Mouse (Mus musculus) hematopoietic stem cell, adult 5-6 weeks (primary cell): ENCODE results near the gene Polm. TPM values are rescaled to one million over a fixed set of nuclear protein-coding genes. Genes with fewer than 3 reads are reported as not detected.
A peak's percentile ranks its signal among the peaks of the same experiment; 100 is the strongest.

Source experiments
- ATAC-seq, 2 experiments: fragments of 125-278 bp in 1 of 2; replicated peaks in 1 of 2; 2 replicates each; pipeline ENCODE4 v1.8.0; 2016 to 2017; ENCODE audit warnings: inconsistent platforms in 2 of 2, mild to moderate bottlenecking in 2 of 2, moderate number of reproducible peaks in 2 of 2, low read depth in 1 of 2, moderate TSS enrichment in 1 of 2; ENCODE audit not compliant: low FRiP score in 2 of 2, poor library complexity in 2 of 2, severe bottlenecking in 2 of 2, insufficient read depth in 1 of 2, low TSS enrichment in 1 of 2
- total RNA-seq: library from RNA; stranded (forward); fragments of 172-1452, 232-1000 nt; gene quantifications from 2 replicates; pipeline ENCODE4 v1.2.3, GENCODE M21; 2017

The Polm gene
- total RNA-seq, 1 experiment from 2014 or later, result 5.1 TPM

GRCm38 (mm10) chr11:5859883-5860550, 22.2 kb upstream of the Polm start:
- no peak for ATAC-seq

DNA sequence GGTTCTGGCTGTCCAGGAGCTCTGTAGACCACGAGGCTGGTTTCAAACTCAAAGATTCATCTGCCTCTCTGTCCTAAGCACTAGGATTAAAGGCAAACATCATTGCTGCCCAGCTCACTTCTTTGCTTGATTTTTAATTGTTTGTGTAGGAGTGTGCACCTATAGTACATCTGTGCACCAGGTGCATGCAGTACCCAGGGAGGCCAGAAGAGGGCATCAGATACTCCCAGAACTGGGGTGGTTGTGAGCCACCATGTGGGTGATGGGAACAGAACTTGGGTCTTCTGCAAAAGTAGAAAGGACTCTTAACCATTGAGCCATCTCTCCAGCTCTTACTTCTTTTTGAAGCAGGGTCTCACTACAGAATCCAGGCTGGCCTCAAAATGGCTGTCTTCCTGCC, 20.9 kb upstream of the Polm start:
- no peak for ATAC-seq

- ATAC-seq, result no peak
Observed at GRCm38 (mm10) chr11:5856479-5857130, 18.8 kb upstream of the Polm start.

- no peak for ATAC-seq
Observed at GRCm38 (mm10) chr11:5855902-5856301, 18.1 kb upstream of the Polm start.

GRCm38 (mm10) chr11:5855481-5855880, 17.7 kb upstream of the Polm start:
- no peak for ATAC-seq

- no peak for ATAC-seq
Observed at GRCm38 (mm10) chr11:5852314-5852713, 14.5 kb upstream of the Polm start.

DNA sequence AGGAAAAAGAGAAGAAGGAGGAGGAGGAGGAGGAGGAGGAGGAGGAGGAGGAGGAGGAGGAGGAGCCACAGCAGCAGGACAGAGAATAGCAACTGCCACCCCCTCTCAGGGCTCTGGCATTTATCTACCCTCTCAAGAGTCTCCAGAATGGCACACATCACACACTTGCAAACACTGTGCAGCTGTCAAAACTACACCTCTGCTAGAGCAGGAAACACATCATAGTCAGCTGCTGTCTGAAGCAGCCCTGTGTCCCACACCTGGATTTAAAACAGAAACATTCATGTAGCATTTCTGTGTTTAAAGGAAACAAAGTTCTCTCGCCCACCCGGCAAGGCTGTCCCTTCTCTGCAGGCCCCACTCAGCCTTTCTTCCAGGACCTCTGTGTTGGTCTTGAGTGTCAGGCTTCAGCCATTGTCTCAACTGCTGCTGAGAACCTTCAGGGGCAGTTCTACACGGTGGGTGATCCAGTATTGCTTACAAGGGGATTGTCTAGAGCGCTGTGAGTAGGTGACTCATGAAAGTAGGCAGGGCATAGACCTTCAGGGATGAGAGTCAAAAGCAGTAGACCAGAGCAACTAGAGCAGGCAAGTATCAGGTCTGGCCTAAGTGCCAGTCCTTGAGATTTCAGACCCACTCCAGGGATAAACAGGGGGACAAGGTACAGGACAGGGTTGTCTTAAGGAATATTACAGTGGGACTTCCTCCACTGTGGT, 13.4 kb upstream of the Polm start:
- ATAC-seq, result no peak

DNA sequence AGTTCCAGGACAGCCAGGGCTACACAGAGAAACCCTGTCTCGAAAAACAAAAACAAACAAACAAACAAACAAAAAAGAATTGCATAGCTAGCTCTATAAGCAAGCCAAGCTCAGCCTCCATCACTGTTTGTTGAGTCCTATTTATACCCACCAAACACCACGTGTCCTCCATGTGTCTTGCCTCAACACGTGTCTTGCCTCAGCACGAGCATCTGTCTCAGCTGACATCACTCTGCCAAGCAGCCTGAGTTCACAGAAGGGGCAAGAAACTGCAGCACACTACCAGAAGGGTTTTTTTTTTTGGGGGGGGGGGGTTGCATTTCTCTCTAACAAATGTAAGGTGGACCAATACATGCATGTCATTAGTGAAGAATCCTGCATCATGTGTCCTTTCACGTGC, 12.6 kb upstream of the Polm start:
- no peak for ATAC-seq

DNA sequence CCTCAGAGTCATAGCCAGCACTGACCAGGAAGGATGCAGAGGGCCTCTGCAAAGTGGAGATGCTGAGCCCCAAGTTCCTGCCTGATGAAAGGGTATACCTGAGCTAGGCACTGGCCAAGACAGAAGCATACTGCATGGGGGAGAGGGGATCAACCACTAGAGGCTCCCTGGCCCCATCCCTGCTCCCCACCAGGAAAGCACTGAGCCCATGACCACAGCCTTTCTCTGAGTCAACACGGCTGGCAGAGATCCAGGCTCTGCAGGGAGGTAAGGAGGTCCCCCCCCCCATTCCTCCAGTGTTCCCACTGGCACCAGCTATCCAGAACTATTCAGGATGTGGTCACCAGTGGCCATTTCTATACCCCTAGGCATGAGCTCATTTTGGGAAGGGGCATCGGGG, 11.5 kb upstream of the Polm start:
- ATAC-seq, result no peak

- ATAC-seq, result no peak
Observed at GRCm38 (mm10) chr11:5848741-5849140, 10.9 kb upstream of the Polm start.

DNA sequence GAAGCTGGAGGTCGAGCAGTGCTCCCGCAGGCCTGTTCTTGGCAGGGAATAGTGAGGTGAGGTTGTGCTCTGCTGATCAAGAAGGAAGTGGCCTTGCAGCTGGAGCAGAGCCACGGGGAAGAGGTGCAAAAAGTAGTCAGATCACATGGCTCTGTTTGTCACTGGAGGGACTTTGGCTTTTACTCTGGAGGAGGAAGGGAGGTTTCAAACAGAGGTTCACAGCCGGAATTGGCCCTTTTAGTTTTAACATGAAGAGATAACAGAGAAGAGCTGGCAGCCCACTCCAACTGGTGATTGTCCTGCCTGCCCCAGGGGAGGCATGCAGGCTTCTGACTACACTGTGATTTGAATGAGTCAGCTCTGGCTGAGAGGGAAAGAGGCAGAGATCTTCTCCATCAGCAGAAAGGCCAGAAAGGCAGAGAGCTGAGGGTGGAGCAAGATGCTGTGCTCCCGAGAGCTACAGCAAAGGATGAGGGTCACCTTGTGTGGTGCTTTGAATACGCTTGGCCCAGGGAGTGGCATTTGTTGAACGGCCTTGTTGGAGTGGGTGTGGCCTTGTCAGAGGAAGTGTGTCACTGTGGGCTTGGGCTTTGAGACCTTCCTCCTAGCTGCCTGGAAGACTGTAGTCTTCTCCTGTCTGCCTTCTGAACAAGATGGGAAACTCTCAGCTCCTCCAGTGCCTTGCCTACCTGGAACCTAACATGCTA, 9.0 kb upstream of the Polm start:
- peak; percentile 36 to 42; a peak in 2 of 4 replicates for ATAC-seq

GRCm38 (mm10) chr11:5843131-5843530, 5.3 kb upstream of the Polm start:
- ATAC-seq, result no peak

- ATAC-seq, result no peak
Observed at GRCm38 (mm10) chr11:5841751-5842150, 3.9 kb upstream of the Polm start.

DNA sequence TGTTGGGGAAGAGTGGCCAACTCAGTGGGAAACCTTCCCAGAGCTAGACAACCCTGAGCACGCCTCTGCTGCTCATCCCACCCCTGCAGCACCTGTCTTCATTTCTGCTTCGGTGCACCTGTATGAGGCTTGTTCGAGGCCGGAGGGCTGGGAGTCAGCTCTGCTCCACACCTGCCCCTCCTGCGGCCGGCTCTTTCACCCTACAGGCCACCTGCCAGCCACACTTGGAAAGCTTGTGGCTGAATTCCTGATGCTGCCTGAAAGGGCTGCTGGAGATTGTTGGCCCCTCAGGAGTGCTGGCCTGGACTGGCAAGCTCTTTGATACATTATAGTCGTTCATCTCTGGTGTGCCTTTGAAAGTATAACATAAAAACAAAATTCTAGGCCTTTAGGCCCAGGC, 2.5 kb upstream of the Polm start:
- no peak for ATAC-seq

- no peak for ATAC-seq
Observed at GRCm38 (mm10) chr11:5836126-5836525, 1.7 kb downstream of the Polm start.

DNA sequence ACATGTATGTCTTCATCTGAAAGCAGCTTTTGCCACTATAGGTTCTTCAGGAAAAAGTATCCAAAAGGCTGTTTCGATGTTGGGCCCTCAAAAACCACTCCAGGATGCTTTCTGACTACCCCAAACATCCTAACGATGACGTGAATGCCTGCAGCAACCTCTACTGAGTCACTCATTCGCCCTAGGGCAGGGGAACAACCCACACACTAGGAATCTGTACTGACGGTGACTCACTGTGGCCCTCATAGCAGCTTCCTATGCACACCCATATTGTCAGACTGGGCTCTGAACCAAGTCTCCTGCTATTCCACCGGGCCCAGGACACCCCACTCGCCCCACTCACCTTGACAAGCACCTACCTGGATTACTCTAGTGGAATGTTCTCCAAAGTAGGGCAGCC, 2.8 kb downstream of the Polm start:
- ATAC-seq, result no peak

GRCm38 (mm10) chr11:5834506-5834905, 3.3 kb downstream of the Polm start:
- no peak for ATAC-seq

DNA sequence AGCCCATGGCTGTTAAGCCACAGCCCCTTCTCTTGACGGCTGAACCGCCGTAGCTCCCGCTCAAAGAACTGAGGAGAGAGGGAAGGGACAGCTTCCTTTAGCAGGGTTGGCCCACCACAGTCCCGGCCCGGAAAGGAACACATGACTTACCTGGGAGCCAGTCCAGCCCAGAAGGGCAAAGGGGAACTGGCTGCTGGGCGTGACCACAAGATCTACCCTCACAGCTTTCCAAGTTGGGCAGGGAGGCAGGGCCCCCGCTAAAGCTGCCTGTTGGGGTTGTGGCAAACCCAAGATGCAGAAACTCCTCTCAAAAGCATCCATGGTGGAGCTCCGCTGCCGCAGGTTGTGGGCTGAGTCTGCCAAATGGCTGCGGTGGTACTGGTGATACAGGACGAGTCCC, 8.5 kb downstream of the Polm start:
- ATAC-seq, result peak; percentile 72 to 74
